Mouse (Mus musculus): ENCODE measurements at regions not wholly inside any gene's neighbourhood (a gene's known extent, or its start where the extent isn't known, plus 50 kb on each side); places are given as distances from the start of the nearest gene placed in this dataset.

GRCm38 (mm10) chr16:30132086-30132485 lies 67.9 kb downstream of the Hes1 start:
- H3K4me2 ChIP-seq = no peak overlapping the region
- WGBS = 67% methylated on average over 7 of the region's 7 CpGs
- ATAC-seq (replicated peaks; ENCODE audit: low FRiP score) = no peak
- no peak overlapping the region for H3K4me3 ChIP-seq (ENCODE audit: low read depth, low read length)
- H3K27me3 ChIP-seq (replicated peaks; ENCODE audit: control insufficient read depth, insufficient read depth, low read length) = no peaks in the 10 kb centered on the region; the same call in 1 of the 2 replicates
- no peak for DNase-seq (ENCODE audit: low spot score)
- H3K9me3 ChIP-seq (ENCODE audit: control insufficient read depth, low read length) = no peaks in the 10 kb centered on the region
- H3K27ac ChIP-seq (ENCODE audit: low read depth, low read length) = no peak overlapping the region
- H3K36me3 ChIP-seq (ENCODE audit: control insufficient read depth, insufficient read depth, low read length) = no peaks in the 10 kb centered on the region
- no peaks in the 10 kb centered on the region; the same call in 1 of the 2 replicates for H3K4me1 ChIP-seq (replicated peaks; ENCODE audit: control insufficient read depth, insufficient read depth, low read length)
- no peak overlapping the region for H3K9ac ChIP-seq (ENCODE audit: low read depth, low read length)

DNA sequence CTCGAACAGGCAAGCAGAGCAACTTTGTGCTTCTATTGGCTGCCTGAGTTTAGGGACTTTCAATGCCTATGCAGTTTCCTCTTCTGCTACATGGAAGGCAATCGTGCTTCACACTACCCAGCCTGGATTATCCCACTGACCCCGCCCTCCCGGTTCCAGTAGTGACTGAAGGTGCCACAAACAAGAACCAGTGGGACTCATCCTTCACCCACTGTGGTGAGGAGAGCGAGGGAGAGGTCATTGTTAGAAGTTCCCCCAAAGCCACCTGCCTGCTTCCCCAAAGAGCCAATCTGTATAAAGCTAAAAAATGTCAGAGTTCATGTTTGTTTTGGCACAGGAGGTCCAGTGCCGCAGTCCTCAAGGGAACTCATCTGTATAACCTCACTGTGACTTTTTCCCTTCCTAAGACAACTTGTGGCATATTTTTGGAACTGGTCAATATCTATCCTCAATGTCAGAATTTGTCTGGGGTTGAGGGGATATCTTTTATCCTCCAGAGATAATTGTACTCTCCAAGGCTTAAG lies 70.5 kb downstream of the Hes1 start:
- 42% methylated on average over 6 of the region's 6 CpGs for WGBS
- Histone ChIP-seq H3K4me1 (replicated peaks; ENCODE audit: control insufficient read depth, insufficient read depth, low read length) (peaks cover 2% of the 10 kb centered on the region; the same call in 1 of the 2 replicates), H3K4me3 (ENCODE audit: low read depth, low read length) (no peak overlapping the region), H3K9me3 (ENCODE audit: control insufficient read depth, low read length) (no peaks in the 10 kb centered on the region), H3K36me3 (ENCODE audit: control insufficient read depth, insufficient read depth, low read length) (no peaks in the 10 kb centered on the region), H3K27ac (ENCODE audit: low read depth, low read length) (no peak overlapping the region), H3K9ac (ENCODE audit: low read depth, low read length) (no peak overlapping the region), H3K27me3 (replicated peaks; ENCODE audit: control insufficient read depth, insufficient read depth, low read length) (no peaks in the 10 kb centered on the region; the same call in 1 of the 2 replicates), H3K4me2 (no peak overlapping the region)
- no peak for DNase-seq (ENCODE audit: low spot score)
- no peak for ATAC-seq (replicated peaks; ENCODE audit: low FRiP score)

DNA sequence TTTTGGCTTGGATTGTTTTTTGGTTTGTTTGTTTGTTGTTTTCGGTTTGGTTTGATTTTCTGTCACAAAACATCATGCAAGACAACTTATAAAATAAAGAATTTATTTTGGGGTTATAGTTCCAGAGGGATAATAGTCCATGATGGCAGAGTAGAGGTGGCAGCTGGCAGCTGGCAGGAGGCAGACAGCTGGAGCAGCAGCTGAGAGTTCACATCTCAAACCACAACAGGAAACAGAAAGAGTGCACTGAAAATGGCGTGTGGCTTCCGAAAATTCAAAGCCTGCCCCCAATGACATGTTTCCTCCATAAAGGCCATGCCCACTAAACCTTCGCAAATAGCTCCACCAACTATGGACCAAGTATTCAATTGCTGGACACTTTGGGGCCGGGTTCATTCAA lies 72.7 kb downstream of the Hes1 start:
- DNase-seq (ENCODE audit: low spot score) (no peak), ATAC-seq (replicated peaks; ENCODE audit: low FRiP score) (no peak)
- no peak overlapping the region for H3K27ac ChIP-seq (ENCODE audit: low read depth, low read length)
- H3K9ac ChIP-seq (ENCODE audit: low read depth, low read length) = no peak overlapping the region
- no peaks in the 10 kb centered on the region for H3K9me3 ChIP-seq (ENCODE audit: control insufficient read depth, low read length)
- H3K36me3 ChIP-seq (ENCODE audit: control insufficient read depth, insufficient read depth, low read length) = no peaks in the 10 kb centered on the region
- H3K4me3 ChIP-seq (ENCODE audit: low read depth, low read length) = no peak overlapping the region
- H3K4me1 ChIP-seq (replicated peaks; ENCODE audit: control insufficient read depth, insufficient read depth, low read length) = peaks cover 2% of the 10 kb centered on the region; the same call in 1 of the 2 replicates
- H3K27me3 ChIP-seq (replicated peaks; ENCODE audit: control insufficient read depth, insufficient read depth, low read length) = no peaks in the 10 kb centered on the region
- H3K4me2 ChIP-seq = no peak overlapping the region
- 69% methylated on average over 5 of the region's 5 CpGs for WGBS

- Histone ChIP-seq H3K4me2 (no peak overlapping the region), H3K9ac (ENCODE audit: low read depth, low read length) (no peak overlapping the region), H3K27ac (ENCODE audit: low read depth, low read length) (no peak overlapping the region), H3K4me3 (ENCODE audit: low read depth, low read length) (no peak overlapping the region), H3K4me1 (replicated peaks; ENCODE audit: control insufficient read depth, insufficient read depth, low read length) (peaks cover 2% of the 10 kb centered on the region; the same call in 1 of the 2 replicates), H3K27me3 (replicated peaks; ENCODE audit: control insufficient read depth, insufficient read depth, low read length) (no peaks in the 10 kb centered on the region), H3K9me3 (ENCODE audit: control insufficient read depth, low read length) (no peaks in the 10 kb centered on the region), H3K36me3 (ENCODE audit: control insufficient read depth, insufficient read depth, low read length) (no peaks in the 10 kb centered on the region)
- ATAC-seq (replicated peaks; ENCODE audit: low FRiP score) (no peak), DNase-seq (ENCODE audit: low spot score) (no peak)
- WGBS = 88% methylated on average over 1 of the region's 1 CpGs
These were observed 73.6 kb downstream of the Hes1 start for GRCm38 (mm10) chr16:30137812-30138211.

GRCm38 (mm10) chr16:30144818-30145464 lies 80.8 kb downstream of the Hes1 start:
- H3K4me3 ChIP-seq (ENCODE audit: low read depth, low read length) = 0 out of 2 replicates have a peak overlapping the region, but pooled peaks have one; percentile 14

DNA sequence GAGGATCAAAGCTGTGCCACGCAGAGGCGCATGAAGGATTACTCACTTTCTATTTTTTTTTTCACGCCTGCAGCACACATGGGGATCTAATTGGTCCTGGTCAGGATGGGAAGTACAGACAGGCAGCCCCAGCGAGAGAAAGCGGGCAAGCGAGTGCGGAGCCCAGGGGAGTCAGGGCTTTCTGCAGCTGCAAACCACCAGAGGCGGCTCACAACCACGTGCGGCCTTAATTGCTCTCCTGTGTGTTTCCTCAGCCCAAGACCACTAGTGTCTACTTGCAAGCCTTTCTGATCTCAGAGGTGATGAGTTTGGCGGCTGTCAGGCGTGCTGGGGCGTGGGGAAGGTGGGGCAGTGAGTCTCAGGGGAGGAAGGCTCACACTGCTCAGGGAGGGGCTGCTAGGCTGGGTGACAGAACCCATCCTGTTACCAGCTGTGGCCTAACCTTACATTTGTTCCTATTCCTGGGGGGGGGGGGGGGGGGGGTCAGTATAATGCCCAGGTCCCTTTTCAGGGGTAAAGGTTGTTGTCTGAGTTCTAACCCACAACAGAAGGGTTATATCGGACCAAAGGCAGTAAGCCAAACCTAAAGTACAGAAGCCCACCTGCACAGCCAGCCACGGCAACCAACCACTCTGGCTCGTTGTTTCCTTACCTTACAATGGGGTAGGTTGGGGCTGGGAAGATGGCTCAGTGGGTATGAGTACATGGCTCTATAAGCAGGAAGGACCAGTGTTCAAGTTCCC lies 81.5 kb downstream of the Hes1 start:
- H3K4me2 ChIP-seq = peak overlapping the region; percentile 57
- H3K9ac ChIP-seq (ENCODE audit: low read depth, low read length) = no peak overlapping the region; the same call in 1 of the 2 replicates
- DNase-seq (ENCODE audit: low spot score) (peak; percentile 65), ATAC-seq (replicated peaks; ENCODE audit: low FRiP score) (peak; percentile 74)
- H3K4me1 ChIP-seq (replicated peaks; ENCODE audit: control insufficient read depth, insufficient read depth, low read length) = peaks cover 16% of the 10 kb centered on the region
- H3K4me3 ChIP-seq (ENCODE audit: low read depth, low read length) = 0 out of 2 replicates have a peak overlapping the region, but pooled peaks have one; percentile 14
- no peak overlapping the region for H3K27ac ChIP-seq (ENCODE audit: low read depth, low read length)
- no peaks in the 10 kb centered on the region for H3K27me3 ChIP-seq (replicated peaks; ENCODE audit: control insufficient read depth, insufficient read depth, low read length)
- no peaks in the 10 kb centered on the region for H3K36me3 ChIP-seq (ENCODE audit: control insufficient read depth, insufficient read depth, low read length)
- WGBS = 23% methylated on average over 16 of the region's 16 CpGs
- H3K9me3 ChIP-seq (ENCODE audit: control insufficient read depth, low read length) = no peaks in the 10 kb centered on the region

More at GRCm38 (mm10) chr16:30144818-30145464, 80.8 kb downstream of the Hes1 start:
- peaks cover 16% of the 10 kb centered on the region for H3K4me1 ChIP-seq (replicated peaks; ENCODE audit: control insufficient read depth, insufficient read depth, low read length)
- H3K9me3 ChIP-seq (ENCODE audit: control insufficient read depth, low read length) = no peaks in the 10 kb centered on the region
- no peaks in the 10 kb centered on the region for H3K27me3 ChIP-seq (replicated peaks; ENCODE audit: control insufficient read depth, insufficient read depth, low read length)
- peak; percentile 60 for ATAC-seq (replicated peaks; ENCODE audit: low FRiP score)
- peak overlapping the region; percentile 57 for H3K4me2 ChIP-seq
- DNase-seq (ENCODE audit: low spot score) = no peak
- H3K27ac ChIP-seq (ENCODE audit: low read depth, low read length) = no peak overlapping the region
- no peaks in the 10 kb centered on the region for H3K36me3 ChIP-seq (ENCODE audit: control insufficient read depth, insufficient read depth, low read length)
- WGBS = 7% methylated on average over 13 of the region's 13 CpGs
- no peak overlapping the region; the same call in 1 of the 2 replicates for H3K9ac ChIP-seq (ENCODE audit: low read depth, low read length)

GRCm38 (mm10) chr16:30146208-30146525 lies 82.0 kb downstream of the Hes1 start:
- DNase-seq (ENCODE audit: low spot score) = no peak
- Histone ChIP-seq H3K9ac (ENCODE audit: low read depth, low read length) (no peak overlapping the region), H3K4me2 (no peak overlapping the region), H3K27ac (ENCODE audit: low read depth, low read length) (no peak overlapping the region), H3K4me3 (ENCODE audit: low read depth, low read length) (no peak overlapping the region), H3K36me3 (ENCODE audit: control insufficient read depth, insufficient read depth, low read length) (no peaks in the 10 kb centered on the region), H3K4me1 (replicated peaks; ENCODE audit: control insufficient read depth, insufficient read depth, low read length) (peaks cover 16% of the 10 kb centered on the region), H3K9me3 (ENCODE audit: control insufficient read depth, low read length) (no peaks in the 10 kb centered on the region), H3K27me3 (replicated peaks; ENCODE audit: control insufficient read depth, insufficient read depth, low read length) (no peaks in the 10 kb centered on the region)
- no peak for ATAC-seq (replicated peaks; ENCODE audit: low FRiP score)
- 67% methylated on average over 1 of the region's 1 CpGs for WGBS

GRCm38 (mm10) chr16:30147296-30147695 lies 83.1 kb downstream of the Hes1 start:
- Histone ChIP-seq H3K27me3 (replicated peaks; ENCODE audit: control insufficient read depth, insufficient read depth, low read length) (no peaks in the 10 kb centered on the region), H3K9ac (ENCODE audit: low read depth, low read length) (no peak overlapping the region), H3K27ac (ENCODE audit: low read depth, low read length) (no peak overlapping the region), H3K36me3 (ENCODE audit: control insufficient read depth, insufficient read depth, low read length) (no peaks in the 10 kb centered on the region), H3K4me3 (ENCODE audit: low read depth, low read length) (no peak overlapping the region), H3K9me3 (ENCODE audit: control insufficient read depth, low read length) (no peaks in the 10 kb centered on the region), H3K4me2 (no peak overlapping the region), H3K4me1 (replicated peaks; ENCODE audit: control insufficient read depth, insufficient read depth, low read length) (peaks cover 16% of the 10 kb centered on the region)
- ATAC-seq (replicated peaks; ENCODE audit: low FRiP score) (no peak), DNase-seq (ENCODE audit: low spot score) (no peak)
- WGBS = 86% methylated on average over 4 of the region's 4 CpGs

All from liver, embryonic 11.5 days (tissue).